ENCODE assay signal across 27 mouse cellular contexts in the genomic region with DNA sequence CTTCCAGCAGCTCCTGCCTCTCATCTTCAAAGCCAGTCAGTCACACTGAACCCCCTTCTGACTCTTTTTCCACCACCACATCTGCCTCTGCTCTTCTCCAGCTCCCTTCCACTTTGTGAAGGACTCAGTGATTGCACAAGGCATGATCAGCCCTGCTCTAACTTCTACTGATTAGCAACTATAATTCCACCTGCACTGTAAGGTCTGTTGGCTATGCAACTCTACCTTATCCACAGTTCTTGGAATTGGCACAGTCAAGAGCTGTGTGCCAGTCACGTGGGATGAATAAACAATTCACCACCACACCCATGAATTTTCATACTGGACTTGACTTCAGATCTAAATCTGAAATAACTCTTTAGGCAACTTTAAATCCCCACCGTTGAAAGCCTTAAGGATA. TPM values are rescaled to one million over a fixed set of nuclear protein-coding genes. Genes with fewer than 3 reads are reported as not detected.
DNase-seq lines count a peak whose midpoint lies in the region; ATAC-seq and TF ChIP-seq lines count a peak whose summit lies in the region.
"Had no signal": no experiment of that assay in that cellular context is flagged by ENCODE, and none has a peak within 500 bp of the region (broad histone marks: within the 10 kb centered on the region; RNA-seq: fewer than 3 reads in every experiment).

No protein-coding gene starts in this region.

- ATAC-seq in intestine, embryonic 16.5 days = 0 out of 2 replicates have a peak, but pooled peaks have one; percentile 21
- ATAC-seq in intestine, embryonic 15.5 days = no peak
- peak; percentile 78 for ATAC-seq in intestine, postnatal 0 days
- ATAC-seq in stomach, postnatal 0 days (ENCODE audit: low FRiP score, low TSS enrichment) = peak; percentile 96
- ATAC-seq: activated CD4-positive, CD25-positive, alpha-beta regulatory T cell, adult 4 months; CD4-positive, CD25-positive, alpha-beta regulatory T cell, adult 4 months; Patski had no signal

- no peak overlapping the region for H3K27ac ChIP-seq in intestine, embryonic 16.5 days (ENCODE audit: low read length)
- no peak overlapping the region for H3K27ac ChIP-seq in intestine, embryonic 15.5 days
- H3K27ac ChIP-seq in left cerebral cortex, adult 2 months = 0 out of 2 replicates have a peak overlapping the region, but pooled peaks have one; percentile 4
- no peak overlapping the region for H3K27ac ChIP-seq in intestine, postnatal 0 days (ENCODE audit: low read depth, low read length)
- H3K27ac ChIP-seq in stomach, postnatal 0 days (replicated peaks) = no peak overlapping the region

- TF ChIP-seq CTCF in left cerebral cortex, adult 2 months (IDR thresholded peaks at IDR 0.05) = no peak
- no peak for TF ChIP-seq CTCF in intestine, postnatal 0 days (IDR thresholded peaks at IDR 0.05; ENCODE audit: low read depth)
- TF ChIP-seq CTCF in stomach, postnatal 0 days (IDR thresholded peaks at IDR 0.05; ENCODE audit: low read depth) = no peak

- WGBS in intestine, embryonic 16.5 days = 70% methylated on average over 2 of the region's 2 CpGs
- WGBS in intestine, embryonic 15.5 days = 63% methylated on average over 2 of the region's 2 CpGs
- 52% methylated on average over 2 of the region's 2 CpGs for WGBS in intestine, postnatal 0 days
- WGBS in stomach, postnatal 0 days = 34% methylated on average over 2 of the region's 2 CpGs

- no peak overlapping the region for H3K4me3 ChIP-seq in intestine, embryonic 16.5 days (ENCODE audit: low read length)
- no peak overlapping the region for H3K4me3 ChIP-seq in intestine, embryonic 15.5 days (replicated peaks)
- no peak overlapping the region for H3K4me3 ChIP-seq in left cerebral cortex, adult 2 months
- no peak overlapping the region for H3K4me3 ChIP-seq in intestine, postnatal 0 days (ENCODE audit: low read depth, low read length)
- H3K4me3 ChIP-seq in stomach, postnatal 0 days (ENCODE audit: low read depth, low read length) = no peak overlapping the region

- TF ChIP-seq EP300 in stomach, postnatal 0 days (optimal IDR thresholded peaks at IDR 0.05) = no peak

- H3K27me3 ChIP-seq in intestine, embryonic 16.5 days (replicated peaks; ENCODE audit: control insufficient read depth, insufficient read depth, low read length) = no peaks in the 10 kb centered on the region
- H3K27me3 ChIP-seq in intestine, embryonic 15.5 days (replicated peaks) = no peaks in the 10 kb centered on the region
- H3K27me3 ChIP-seq in intestine, postnatal 0 days (replicated peaks; ENCODE audit: control insufficient read depth, insufficient read depth, low read length) = no peaks in the 10 kb centered on the region
- no peaks in the 10 kb centered on the region for H3K27me3 ChIP-seq in stomach, postnatal 0 days (ENCODE audit: control insufficient read depth, insufficient read depth, low read length)
- H3K27me3 ChIP-seq: CH12.LX, Patski had no signal

- no peak overlapping the region for H3K4me2 ChIP-seq in intestine, embryonic 16.5 days (ENCODE audit: low read depth, low read length)
- H3K4me2 ChIP-seq in intestine, embryonic 15.5 days (replicated peaks) = no peak overlapping the region
- H3K4me2 ChIP-seq in intestine, postnatal 0 days (replicated peaks; ENCODE audit: low read depth) = no peak overlapping the region
- H3K4me2 ChIP-seq in stomach, postnatal 0 days (replicated peaks; ENCODE audit: low read depth) = no peak overlapping the region

- peaks cover 5% of the 10 kb centered on the region; the same call in 1 of the 2 replicates for H3K4me1 ChIP-seq in intestine, embryonic 16.5 days (ENCODE audit: control insufficient read depth, insufficient read depth, low read length)
- H3K4me1 ChIP-seq in intestine, embryonic 15.5 days (replicated peaks) = peaks cover 7% of the 10 kb centered on the region; the same call in 1 of the 2 replicates
- 0 out of 2 replicates have a peak, but pooled peaks cover 9% of the 10 kb centered on the region for H3K4me1 ChIP-seq in intestine, postnatal 0 days (replicated peaks; ENCODE audit: control insufficient read depth, insufficient read depth, low read length)
- H3K4me1 ChIP-seq in stomach, postnatal 0 days (replicated peaks; ENCODE audit: control insufficient read depth, insufficient read depth) = no peaks in the 10 kb centered on the region

- no peaks in the 10 kb centered on the region for H3K36me3 ChIP-seq in intestine, embryonic 16.5 days (ENCODE audit: control insufficient read depth, insufficient read depth, low read length)
- H3K36me3 ChIP-seq in intestine, embryonic 15.5 days = no peaks in the 10 kb centered on the region
- no peaks in the 10 kb centered on the region for H3K36me3 ChIP-seq in intestine, postnatal 0 days (ENCODE audit: control insufficient read depth, insufficient read depth)
- H3K36me3 ChIP-seq in stomach, postnatal 0 days (ENCODE audit: control insufficient read depth, insufficient read depth, low read length) = no peaks in the 10 kb centered on the region
- H3K36me3 ChIP-seq: G1E had no signal

- H3K9me3 ChIP-seq in intestine, embryonic 16.5 days (ENCODE audit: control insufficient read depth, low read length) = no peaks in the 10 kb centered on the region
- H3K9me3 ChIP-seq in intestine, embryonic 15.5 days = no peaks in the 10 kb centered on the region
- H3K9me3 ChIP-seq in intestine, postnatal 0 days (ENCODE audit: control insufficient read depth) = no peaks in the 10 kb centered on the region
- H3K9me3 ChIP-seq in stomach, postnatal 0 days (ENCODE audit: control insufficient read depth, low read length) = no peaks in the 10 kb centered on the region

- DNase-seq in left cerebral cortex, adult 2 months (ENCODE audit: extremely low spot score in 1 of 2, low spot score in 2 of 2) = no peak
- DNase-seq in left cerebral cortex, postnatal 25 days (ENCODE audit: low spot score in 2 of 2) = no peak
- DNase-seq in stomach, postnatal 0 days (ENCODE audit: low spot score) = peak; percentile 24
- no peak for DNase-seq in thymus, postnatal 10 days (ENCODE audit: low spot score in 2 of 2)
- no peak for DNase-seq in frontal cortex, postnatal 25 days (ENCODE audit: low spot score in 2 of 2)
- DNase-seq: adrenal gland, adult 2 months; adrenal gland, adult 8-10 months; adrenal gland, postnatal 10 days; adrenal gland, postnatal 14 days; adrenal gland, postnatal 25 days; adrenal gland, postnatal 36 days; B cell, adult 2 months; cerebellum, adult 11 months; cerebellum, adult 11-12 months had no signal

- H3K9ac ChIP-seq in intestine, embryonic 16.5 days (ENCODE audit: low read depth, low read length) = no peak overlapping the region
- no peak overlapping the region for H3K9ac ChIP-seq in intestine, embryonic 15.5 days
- H3K9ac ChIP-seq in intestine, postnatal 0 days (ENCODE audit: low read depth, low read length) = no peak overlapping the region
- H3K9ac ChIP-seq in stomach, postnatal 0 days (ENCODE audit: low read length) = no peak overlapping the region

- intact Hi-C loops in left cerebral cortex, adult 2 months (cut with DNase I) = no loop called here
- intact Hi-C loops in left cerebral cortex, postnatal 25 days (cut with DNase I) = loop anchor here (5.0 to 10.0 kb wide), 3 partner anchors 76 to 191 kb away; a partner anchor contains a TSS

RNA-seq across cellular contexts. Expression of a gene that starts 36.6 kb away (rescaled TPM):
- 0.13 TPM in 1 of 2 replicates, not detected in the other for polyA plus RNA-seq in intestine, embryonic 16.5 days (2015; fragmentation: Nextera tagmentation; extraction: Ambion mirVana)
- polyA plus RNA-seq in intestine, embryonic 15.5 days (2015; fragmentation: Nextera tagmentation; extraction: Ambion mirVana) = not detected in 2 replicates
- total RNA-seq in left cerebral cortex, adult 2 months (2021) = not detected
- total RNA-seq in left cerebral cortex, postnatal 25 days (2021) = not detected
- polyA plus RNA-seq in intestine, postnatal 0 days (2015; fragmentation: Nextera tagmentation; extraction: Ambion mirVana) = not detected in 2 replicates
- polyA plus RNA-seq in stomach, postnatal 0 days (2015; fragmentation: Nextera tagmentation; extraction: Ambion mirVana) = not detected in 2 replicates
- total RNA-seq: adrenal gland, adult 18-20 months; adrenal gland, adult 2 months; adrenal gland, adult 8-10 months; adrenal gland, postnatal 10 days; adrenal gland, postnatal 14 days; adrenal gland, postnatal 25 days; adrenal gland, postnatal 36 days; adrenal gland, postnatal 4 days; CH12.LX; ES-E14; G1E; MEL had no signal
- polyA plus RNA-seq: activated CD4-positive, CD25-positive, alpha-beta regulatory T cell, adult 4 months; adrenal gland, adult 2 months; brain, embryonic 14.5 days; CD4-positive, CD25-positive, alpha-beta regulatory T cell, adult 4 months; G1E; Patski had no signal
